Mouse (Mus musculus) lung, postnatal 36 days (tissue): Measurements from ENCODE around the gene Cited2.
A peak's percentile ranks its signal among the peaks of the same experiment; 100 is the strongest.

Experiments used
- DNase-seq: peaks from one replicate; pipeline ENCODE4 v3.0.0; 2022; ENCODE audit warnings: mixed read lengths

Gene Cited2

GRCm38 (mm10) chr10:17723871-17724741 lies 1.1 kb downstream of the Cited2 start:
- DNase-seq = peak; percentile 75

GRCm38 (mm10) chr10:17725037-17725584 lies 2.1 kb downstream of the Cited2 start:
- DNase-seq = no peak

- no peak for DNase-seq
Measured at GRCm38 (mm10) chr10:17725644-17726372, 2.8 kb downstream of the Cited2 start.

GRCm38 (mm10) chr10:17726373-17726720 lies 3.3 kb downstream of the Cited2 start:
- DNase-seq = no peak

- peak; percentile 57 for DNase-seq
Measured at GRCm38 (mm10) chr10:17727161-17727925, 4.3 kb downstream of the Cited2 start.

- DNase-seq = peak; percentile 64
Measured at GRCm38 (mm10) chr10:17727926-17728279, 4.9 kb downstream of the Cited2 start.

GRCm38 (mm10) chr10:17728711-17729110 lies 5.7 kb downstream of the Cited2 start:
- DNase-seq = no peak

GRCm38 (mm10) chr10:17729476-17729875 lies 6.5 kb downstream of the Cited2 start:
- no peak for DNase-seq

GRCm38 (mm10) chr10:17733057-17733456 lies 10.0 kb downstream of the Cited2 start:
- peak; percentile 89 for DNase-seq

- DNase-seq = no peak
Measured at GRCm38 (mm10) chr10:17742581-17742980, 19.6 kb downstream of the Cited2 start.

GRCm38 (mm10) chr10:17752478-17752877 lies 29.5 kb downstream of the Cited2 start:
- DNase-seq = no peak

GRCm38 (mm10) chr10:17759772-17760171 lies 36.8 kb downstream of the Cited2 start:
- no peak for DNase-seq

- no peak for DNase-seq
Measured at GRCm38 (mm10) chr10:17760750-17761613, 38.0 kb downstream of the Cited2 start.

GRCm38 (mm10) chr10:17761652-17762051 lies 38.6 kb downstream of the Cited2 start:
- DNase-seq = no peak

GRCm38 (mm10) chr10:17762946-17763345 lies 39.9 kb downstream of the Cited2 start:
- DNase-seq = no peak

GRCm38 (mm10) chr10:17769856-17770255 lies 46.8 kb downstream of the Cited2 start:
- DNase-seq = no peak

- peak; percentile 43 for DNase-seq
Measured at GRCm38 (mm10) chr10:17772364-17772763, 49.3 kb downstream of the Cited2 start.

GRCm38 (mm10) chr10:17774366-17774765 lies 51.3 kb downstream of the Cited2 start:
- no peak for DNase-seq

GRCm38 (mm10) chr10:17775079-17775478 lies 52.1 kb downstream of the Cited2 start:
- no peak for DNase-seq
